Mouse (Mus musculus) MEL (cell line): ENCODE measurements around the gene Upp2.

ENCODE experiments used
- CTCF ChIP-seq, 3 experiments: IDR thresholded peaks in 2 of 3; conservative IDR thresholded peaks in 1 of 3; 2 replicates each; pipeline ENCODE4 v1.5.1; 2011 to 2012; ENCODE audit warnings: low read length in 3 of 3, low read depth in 2 of 3, mild to moderate bottlenecking in 2 of 3, improper control_type of control experiment in 1 of 3, inconsistent platforms in 1 of 3, mixed read lengths in 1 of 3, moderate library complexity in 1 of 3; ENCODE audit not compliant: control insufficient read depth in 1 of 3, insufficient read depth in 1 of 3, poor library complexity in 1 of 3, severe bottlenecking in 1 of 3
- EP300 ChIP-seq, 2 experiments: IDR thresholded peaks; 2 replicates each; pipeline ENCODE4 v1.6.1; 2011; ENCODE audit warnings: improper control_type of control experiment in 2 of 2, low read length in 2 of 2, low read depth in 1 of 2, mild to moderate bottlenecking in 1 of 2
- GATA1 ChIP-seq: IDR thresholded peaks from 2 replicates; pipeline ENCODE4 v1.6.1; 2011; ENCODE audit warnings: low read depth, low read length, improper control_type of control experiment
- KAT2A ChIP-seq: conservative IDR thresholded peaks from 2 replicates; pipeline ENCODE4 v1.6.1; 2012; ENCODE audit warnings: low read depth, low read length, improper control_type of control experiment, inconsistent platforms
- POLR2A ChIP-seq, 2 experiments: IDR thresholded peaks; 2 replicates each; pipeline ENCODE4 v1.6.1; 2011 to 2012; ENCODE audit warnings: low read length in 2 of 2, mild to moderate bottlenecking in 2 of 2, control low read depth in 1 of 2, improper control_type of control experiment in 1 of 2, low read depth in 1 of 2, moderate library complexity in 1 of 2; ENCODE audit not compliant: control insufficient read depth in 1 of 2, insufficient read depth in 1 of 2, poor library complexity in 1 of 2
- POLR2AphosphoS5 ChIP-seq: IDR thresholded peaks from 2 replicates; pipeline ENCODE4 v1.6.1; 2012; ENCODE audit warnings: low read depth, borderline replicate concordance, mild to moderate bottlenecking, inconsistent platforms, low read length, moderate library complexity, mixed read lengths
- SMC3 ChIP-seq: IDR thresholded peaks from 2 replicates; pipeline ENCODE4 v1.6.1; 2011; ENCODE audit warnings: low read depth, low read length, improper control_type of control experiment
- UBTF ChIP-seq: IDR thresholded peaks from 2 replicates; pipeline ENCODE4 v1.6.1; 2012; ENCODE audit warnings: low read depth, mild to moderate bottlenecking, inconsistent platforms, low read length, improper control_type of control experiment, moderate library complexity, borderline replicate concordance; ENCODE audit not compliant: insufficient read depth

- no peak for TF ChIP-seq CTCF (IDR thresholded peaks at IDR 0.05 in 2 of 3, conservative IDR thresholded peaks at IDR 0.05 in 1 of 3; ENCODE audit: control insufficient read depth in 1 of 3, insufficient read depth in 1 of 3, low read depth in 2 of 3, low read length in 3 of 3, poor library complexity in 1 of 3, severe bottlenecking in 1 of 3)
- no peak for TF ChIP-seq POLR2A (IDR thresholded peaks at IDR 0.05; ENCODE audit: control insufficient read depth in 1 of 2, insufficient read depth in 1 of 2, low read depth in 1 of 2, low read length in 2 of 2, poor library complexity in 1 of 2)
- no peak for TF ChIP-seq EP300 (IDR thresholded peaks at IDR 0.05; ENCODE audit: low read depth in 1 of 2, low read length in 2 of 2)
- no peak for TF ChIP-seq POLR2AphosphoS5
- no peak for TF ChIP-seq UBTF
- TF ChIP-seq SMC3, result no peak
- no peak for TF ChIP-seq GATA1
- no peak for TF ChIP-seq KAT2A
Observed at GRCm38 (mm10) chr2:58704576-58704975, 137.5 kb downstream of the Upp2 start.
